Mouse (Mus musculus): ENCODE results near the gene Shmt1.

DNA sequence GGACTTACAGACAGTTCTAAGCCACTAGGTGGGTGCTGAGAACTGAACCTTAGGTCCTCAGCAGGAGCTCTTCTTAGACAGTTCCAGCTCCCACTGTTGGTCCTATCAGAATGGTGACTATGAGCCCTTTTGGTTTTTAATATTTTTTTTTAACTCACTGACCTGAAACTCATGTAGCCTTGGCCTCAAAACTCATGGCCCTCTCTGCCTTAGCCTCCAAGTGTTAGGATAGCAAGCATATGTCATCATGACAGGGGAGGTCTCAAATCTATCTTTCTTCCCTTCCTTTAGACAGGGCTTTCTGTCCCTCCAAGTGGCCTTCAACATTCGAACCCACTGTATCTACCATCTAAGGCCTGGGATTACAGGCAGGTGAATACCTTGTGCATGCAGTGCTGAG, 10.6 kb downstream of the Shmt1 start:
- TF ChIP-seq CTCF (IDR thresholded peaks at IDR 0.05; ENCODE audit: control insufficient read depth, insufficient read depth, insufficient replicate concordance, low read depth, low read length) (no peak), POLR2A (IDR thresholded peaks at IDR 0.05; ENCODE audit: control insufficient read depth, low read depth, low read length) (no peak)
